Mouse (Mus musculus) cerebellum, postnatal 10 days (tissue): Measurements from ENCODE around the gene Cpd.

Experiments used
- DNase-seq, 2 experiments: peaks; one replicate each; pipeline ENCODE4 v3.0.0; 2021; ENCODE audit warnings: mixed read lengths in 2 of 2

The Cpd gene

GRCm38 (mm10) chr11:76775533-76775932, 71.3 kb downstream of the Cpd start:
- no peak for DNase-seq

- no peak for DNase-seq
Observed at GRCm38 (mm10) chr11:76773811-76774210, 73.0 kb downstream of the Cpd start.

GRCm38 (mm10) chr11:76770566-76770965, 76.3 kb downstream of the Cpd start:
- no peak for DNase-seq

- no peak for DNase-seq
Observed at GRCm38 (mm10) chr11:76763741-76764122, 83.1 kb downstream of the Cpd start.

- DNase-seq: peak; percentile 96 to 97
Observed at GRCm38 (mm10) chr11:76763053-76763740, 83.6 kb downstream of the Cpd start, which contains the start of gene Gosr1. Gene Gosr1 (minus strand): TSS chr11:76763579.

- no peak for DNase-seq
Observed at GRCm38 (mm10) chr11:76752276-76752675, 94.5 kb downstream of the Cpd start.

GRCm38 (mm10) chr11:76748819-76749218, 98.0 kb downstream of the Cpd start:
- no peak for DNase-seq

- DNase-seq: no peak
Observed at GRCm38 (mm10) chr11:76745921-76746320, 100.9 kb downstream of the Cpd start.

GRCm38 (mm10) chr11:76744550-76744949, 102.3 kb downstream of the Cpd start:
- peak; percentile 83 to 84 for DNase-seq

- DNase-seq: no peak
Observed at GRCm38 (mm10) chr11:76742511-76742910, 104.3 kb downstream of the Cpd start.

- peak; percentile 60 to 71 for DNase-seq
Observed at GRCm38 (mm10) chr11:76739125-76739524, 107.7 kb downstream of the Cpd start.

- DNase-seq: no peak
Observed at GRCm38 (mm10) chr11:76735753-76736324, 111.0 kb downstream of the Cpd start.

- DNase-seq: no peak
Observed at GRCm38 (mm10) chr11:76734560-76734959, 112.3 kb downstream of the Cpd start.

- no peak for DNase-seq
Observed at GRCm38 (mm10) chr11:76730650-76731049, 116.2 kb downstream of the Cpd start.
